Mouse (Mus musculus): Measurements from ENCODE around the gene Uchl5.

GRCm38 (mm10) chr1:143745871-143746270 lies 31.2 kb upstream of the Uchl5 start:
- TF ChIP-seq POLR2A (IDR thresholded peaks at IDR 0.05; ENCODE audit: insufficient read depth, low read depth, low read length): no peak
- TF ChIP-seq CTCF (IDR thresholded peaks at IDR 0.05; ENCODE audit: insufficient read depth, low read depth, low read length): no peak

Data from olfactory bulb, adult 2 months (tissue).